Mouse (Mus musculus): ENCODE data around the gene Sntb2. TPM values are rescaled to one million over a fixed set of nuclear protein-coding genes. Genes with fewer than 3 reads are reported as not detected.

Sntb2 gene
- polyA plus RNA-seq, 1 experiment = 10.4 TPM

GRCm38 (mm10) chr8:106957086-106957485, 21.5 kb downstream of the Sntb2 start:
- no peak overlapping the region for H3K27ac ChIP-seq (ENCODE audit: insufficient read depth, low read depth, low read length)
- no peak for TF ChIP-seq CTCF (conservative IDR thresholded peaks at IDR 0.05; ENCODE audit: insufficient read depth, insufficient read length, low read depth, low read length)
- no peak for DNase-seq
- WGBS = 78% methylated on average over 3 of the region's 3 CpGs
- H3K27me3 ChIP-seq (replicated peaks; ENCODE audit: control insufficient read depth, insufficient read depth, low read length) = no peaks in the 10 kb centered on the region
- no peaks in the 10 kb centered on the region for H3K36me3 ChIP-seq (ENCODE audit: control insufficient read depth, insufficient read depth, low read length)
- peaks cover 7% of the 10 kb centered on the region; the same call in 1 of the 2 replicates for H3K4me1 ChIP-seq (ENCODE audit: control insufficient read depth, insufficient read depth, low read length)
- no peak overlapping the region for H3K4me3 ChIP-seq (ENCODE audit: insufficient read depth, low read depth, low read length)

GRCm38 (mm10) chr8:106958212-106958611, 22.7 kb downstream of the Sntb2 start:
- Histone ChIP-seq H3K27me3 (replicated peaks; ENCODE audit: control insufficient read depth, insufficient read depth, low read length) (no peaks in the 10 kb centered on the region), H3K36me3 (ENCODE audit: control insufficient read depth, insufficient read depth, low read length) (no peaks in the 10 kb centered on the region), H3K4me3 (ENCODE audit: insufficient read depth, low read depth, low read length) (no peak overlapping the region), H3K4me1 (ENCODE audit: control insufficient read depth, insufficient read depth, low read length) (peaks cover 7% of the 10 kb centered on the region; the same call in 1 of the 2 replicates), H3K27ac (ENCODE audit: insufficient read depth, low read depth, low read length) (no peak overlapping the region)
- TF ChIP-seq CTCF (conservative IDR thresholded peaks at IDR 0.05; ENCODE audit: insufficient read depth, insufficient read length, low read depth, low read length) (no peak), POLR2A (IDR thresholded peaks at IDR 0.05; ENCODE audit: low read depth, low read length) (no peak)
- no peak for DNase-seq
- 69% methylated on average over 3 of the region's 3 CpGs for WGBS

- WGBS = 81% methylated on average over 2 of the region's 2 CpGs
- Histone ChIP-seq H3K27ac (ENCODE audit: insufficient read depth, low read depth, low read length) (no peak overlapping the region), H3K36me3 (ENCODE audit: control insufficient read depth, insufficient read depth, low read length) (no peaks in the 10 kb centered on the region), H3K27me3 (replicated peaks; ENCODE audit: control insufficient read depth, insufficient read depth, low read length) (no peaks in the 10 kb centered on the region), H3K4me1 (ENCODE audit: control insufficient read depth, insufficient read depth, low read length) (peaks cover 2% of the 10 kb centered on the region; the same call in 1 of the 2 replicates), H3K4me3 (ENCODE audit: insufficient read depth, low read depth, low read length) (no peak overlapping the region)
- no peak for TF ChIP-seq POLR2A (IDR thresholded peaks at IDR 0.05; ENCODE audit: low read depth, low read length)
- TF ChIP-seq CTCF (conservative IDR thresholded peaks at IDR 0.05; ENCODE audit: insufficient read depth, insufficient read length, low read depth, low read length) = no peak
- DNase-seq = no peak
Measured at GRCm38 (mm10) chr8:106959626-106960025, 24.1 kb downstream of the Sntb2 start.

GRCm38 (mm10) chr8:106962322-106962721, 26.8 kb downstream of the Sntb2 start:
- Histone ChIP-seq H3K27me3 (replicated peaks; ENCODE audit: control insufficient read depth, insufficient read depth, low read length) (no peaks in the 10 kb centered on the region), H3K36me3 (ENCODE audit: control insufficient read depth, insufficient read depth, low read length) (no peaks in the 10 kb centered on the region; the same call in 1 of the 2 replicates), H3K4me1 (ENCODE audit: control insufficient read depth, insufficient read depth, low read length) (peaks cover 4% of the 10 kb centered on the region; the same call in 1 of the 2 replicates), H3K27ac (ENCODE audit: insufficient read depth, low read depth, low read length) (no peak overlapping the region), H3K4me3 (ENCODE audit: insufficient read depth, low read depth, low read length) (no peak overlapping the region)
- 61% methylated on average over 3 of the region's 3 CpGs for WGBS
- peak; percentile 64 for DNase-seq
- TF ChIP-seq POLR2A (IDR thresholded peaks at IDR 0.05; ENCODE audit: low read depth, low read length) (no peak), CTCF (conservative IDR thresholded peaks at IDR 0.05; ENCODE audit: insufficient read depth, insufficient read length, low read depth, low read length) (no peak)

GRCm38 (mm10) chr8:106963365-106963764, 27.8 kb downstream of the Sntb2 start:
- peaks cover 4% of the 10 kb centered on the region; the same call in 1 of the 2 replicates for H3K4me1 ChIP-seq (ENCODE audit: control insufficient read depth, insufficient read depth, low read length)
- no peaks in the 10 kb centered on the region; the same call in 1 of the 2 replicates for H3K36me3 ChIP-seq (ENCODE audit: control insufficient read depth, insufficient read depth, low read length)
- H3K27me3 ChIP-seq (replicated peaks; ENCODE audit: control insufficient read depth, insufficient read depth, low read length) = no peaks in the 10 kb centered on the region
- DNase-seq = no peak
- no peak for TF ChIP-seq POLR2A (IDR thresholded peaks at IDR 0.05; ENCODE audit: low read depth, low read length)
- WGBS = 73% methylated on average over 6 of the region's 6 CpGs
- peak overlapping the region; percentile 12; the same call in 1 of the 2 replicates for H3K27ac ChIP-seq (ENCODE audit: insufficient read depth, low read depth, low read length)
- no peak overlapping the region for H3K4me3 ChIP-seq (ENCODE audit: insufficient read depth, low read depth, low read length)

- no peaks in the 10 kb centered on the region; the same call in 1 of the 2 replicates for H3K36me3 ChIP-seq (ENCODE audit: control insufficient read depth, insufficient read depth, low read length)
- WGBS = 37% methylated on average over 4 of the region's 4 CpGs
- H3K4me3 ChIP-seq (ENCODE audit: insufficient read depth, low read depth, low read length) = no peak overlapping the region
- DNase-seq = no peak
- TF ChIP-seq POLR2A (IDR thresholded peaks at IDR 0.05; ENCODE audit: low read depth, low read length) (no peak), CTCF (conservative IDR thresholded peaks at IDR 0.05; ENCODE audit: insufficient read depth, insufficient read length, low read depth, low read length) (no peak)
- H3K27ac ChIP-seq (ENCODE audit: insufficient read depth, low read depth, low read length) = no peak overlapping the region
- no peaks in the 10 kb centered on the region for H3K27me3 ChIP-seq (replicated peaks; ENCODE audit: control insufficient read depth, insufficient read depth, low read length)
- H3K4me1 ChIP-seq (ENCODE audit: control insufficient read depth, insufficient read depth, low read length) = peaks cover 4% of the 10 kb centered on the region; the same call in 1 of the 2 replicates
Measured at GRCm38 (mm10) chr8:106964573-106964972, 29.0 kb downstream of the Sntb2 start.

GRCm38 (mm10) chr8:106969964-106970363, 34.4 kb downstream of the Sntb2 start:
- peaks cover 5% of the 10 kb centered on the region; the same call in 1 of the 2 replicates for H3K4me1 ChIP-seq (ENCODE audit: control insufficient read depth, insufficient read depth, low read length)
- H3K27ac ChIP-seq (ENCODE audit: insufficient read depth, low read depth, low read length) = no peak overlapping the region
- DNase-seq = no peak
- H3K36me3 ChIP-seq (ENCODE audit: control insufficient read depth, insufficient read depth, low read length) = no peaks in the 10 kb centered on the region; the same call in 1 of the 2 replicates
- H3K4me3 ChIP-seq (ENCODE audit: insufficient read depth, low read depth, low read length) = no peak overlapping the region
- 74% methylated on average over 3 of the region's 3 CpGs for WGBS
- TF ChIP-seq POLR2A (IDR thresholded peaks at IDR 0.05; ENCODE audit: low read depth, low read length) (no peak), CTCF (conservative IDR thresholded peaks at IDR 0.05; ENCODE audit: insufficient read depth, insufficient read length, low read depth, low read length) (no peak)
- H3K27me3 ChIP-seq (replicated peaks; ENCODE audit: control insufficient read depth, insufficient read depth, low read length) = no peaks in the 10 kb centered on the region
